Mouse (Mus musculus): ENCODE data around the gene Krtap4-13. TPM values are rescaled to one million over a fixed set of nuclear protein-coding genes. Genes with fewer than 3 reads are reported as not detected.

Krtap4-13 gene
- total and polyA plus RNA-seq, 3 experiments: not detected

GRCm38 (mm10) chr11:99854121-99854520 is 44.4 kb upstream of the Krtap4-13 start:
- Histone ChIP-seq H3K79me2 (ENCODE audit: control insufficient read depth, insufficient read depth, low read length, poor library complexity) (no peaks in the 10 kb centered on the region), H3K4me3 (ENCODE audit: control insufficient read depth in 1 of 2, insufficient read depth in 1 of 2, low read depth in 2 of 2, low read length in 2 of 2) (no peak overlapping the region), H3K36me3 (ENCODE audit: control insufficient read depth in 1 of 2, insufficient read depth in 2 of 2, low read length in 2 of 2) (no peaks in the 10 kb centered on the region), H3K9ac (ENCODE audit: control insufficient read depth, low read depth, low read length, poor library complexity, severe bottlenecking) (no peak overlapping the region), H3K27me3 (ENCODE audit: control insufficient read depth in 1 of 2, insufficient read depth in 2 of 2, low read length in 2 of 2) (no peaks in the 10 kb centered on the region; a peak in 1 of 4 replicates), H3K9me3 (replicated peaks; ENCODE audit: insufficient read depth, low read length) (no peaks in the 10 kb centered on the region), H3K4me1 (ENCODE audit: control insufficient read depth in 1 of 2, insufficient read depth in 2 of 2, low read length in 2 of 2) (no peaks in the 10 kb centered on the region), H3K27ac (ENCODE audit: control insufficient read depth, low read depth, low read length) (no peak overlapping the region)
- TF ChIP-seq MEF2A (IDR thresholded peaks at IDR 0.05; ENCODE audit: extremely low read depth, insufficient replicate concordance, low read depth, low read length, poor library complexity, severe bottlenecking) (no peak), MXI1 (IDR thresholded peaks at IDR 0.05; ENCODE audit: low read depth, low read length) (no peak), MYC (IDR thresholded peaks at IDR 0.05; ENCODE audit: low read depth, low read length) (no peak), CTCF (IDR thresholded peaks at IDR 0.05 in 2 of 3, conservative IDR thresholded peaks at IDR 0.05 in 1 of 3; ENCODE audit: control insufficient read depth in 1 of 3, insufficient read depth in 1 of 3, low read depth in 2 of 3, low read length in 3 of 3, poor library complexity in 1 of 3, severe bottlenecking in 1 of 3) (no peak), ETS1 (IDR thresholded peaks at IDR 0.05; ENCODE audit: low read depth, low read length) (no peak), ZNF384 (IDR thresholded peaks at IDR 0.05; ENCODE audit: low read depth, low read length) (no peak), NELFE (IDR thresholded peaks at IDR 0.05; ENCODE audit: low read depth, low read length) (no peak), SMC3 (IDR thresholded peaks at IDR 0.05; ENCODE audit: low read depth, low read length) (no peak), ZMIZ1 (IDR thresholded peaks at IDR 0.05; ENCODE audit: low read depth, low read length) (no peak), ZKSCAN1 (IDR thresholded peaks at IDR 0.05; ENCODE audit: low read depth, low read length) (no peak), RAD21 (IDR thresholded peaks at IDR 0.05; ENCODE audit: low read depth, low read length) (no peak)
- DNase-seq (ENCODE audit: low read depth, low spot score): no peak

GRCm38 (mm10) chr11:99851508-99851907 is 41.8 kb upstream of the Krtap4-13 start, which contains the start of gene Krtap4-16:
Gene Krtap4-16, minus strand, starts transcription at chr11:99851608.
- DNase-seq (ENCODE audit: low read depth, low spot score): no peak
- Histone ChIP-seq H3K4me1 (ENCODE audit: control insufficient read depth in 1 of 2, insufficient read depth in 2 of 2, low read length in 2 of 2) (no peaks in the 10 kb centered on the region), H3K36me3 (ENCODE audit: control insufficient read depth in 1 of 2, insufficient read depth in 2 of 2, low read length in 2 of 2) (no peaks in the 10 kb centered on the region), H3K4me3 (ENCODE audit: control insufficient read depth in 1 of 2, insufficient read depth in 1 of 2, low read depth in 2 of 2, low read length in 2 of 2) (no peak within 1 kb of the TSS), H3K27me3 (ENCODE audit: control insufficient read depth in 1 of 2, insufficient read depth in 2 of 2, low read length in 2 of 2) (no peaks in the 10 kb centered on the region; a peak in 1 of 4 replicates), H3K9me3 (replicated peaks; ENCODE audit: insufficient read depth, low read length) (no peaks in the 10 kb centered on the region), H3K9ac (ENCODE audit: control insufficient read depth, low read depth, low read length, poor library complexity, severe bottlenecking) (no peak within 1 kb of the TSS), H3K79me2 (ENCODE audit: control insufficient read depth, insufficient read depth, low read length, poor library complexity) (no peaks in the 10 kb centered on the region), H3K27ac (ENCODE audit: control insufficient read depth, low read depth, low read length) (no peak within 1 kb of the TSS)
- TF ChIP-seq USF1 (IDR thresholded peaks at IDR 0.05; ENCODE audit: low read depth, low read length) (no peak), HCFC1 (IDR thresholded peaks at IDR 0.05; ENCODE audit: low read depth, low read length) (no peak)

DNA sequence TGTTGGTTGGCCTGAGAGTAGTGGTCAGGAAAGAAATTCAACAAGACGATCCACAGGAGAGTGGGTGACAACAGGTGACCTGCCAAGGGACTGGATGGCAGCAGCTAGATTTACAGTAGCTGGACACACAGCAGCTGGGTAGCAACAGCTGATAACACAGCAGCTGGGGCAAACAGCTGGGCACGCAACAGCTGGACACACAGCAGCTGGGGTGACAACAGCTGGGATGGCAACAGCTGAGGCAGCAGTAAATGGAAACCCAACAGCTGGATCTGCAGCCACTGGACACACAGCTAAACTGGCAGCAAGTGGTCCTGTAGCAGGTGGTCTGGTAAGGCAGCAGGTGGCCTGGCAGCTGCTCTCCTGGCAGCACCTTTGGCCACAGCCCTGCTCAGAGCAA is 37.1 kb upstream of the Krtap4-13 start:
- Histone ChIP-seq H3K27ac (ENCODE audit: control insufficient read depth, low read depth, low read length) (no peak overlapping the region), H3K4me1 (ENCODE audit: control insufficient read depth in 1 of 2, insufficient read depth in 2 of 2, low read length in 2 of 2) (no peaks in the 10 kb centered on the region), H3K27me3 (ENCODE audit: control insufficient read depth in 1 of 2, insufficient read depth in 2 of 2, low read length in 2 of 2) (no peaks in the 10 kb centered on the region), H3K4me3 (ENCODE audit: control insufficient read depth in 1 of 2, insufficient read depth in 1 of 2, low read depth in 2 of 2, low read length in 2 of 2) (no peak overlapping the region), H3K79me2 (ENCODE audit: control insufficient read depth, insufficient read depth, low read length, poor library complexity) (no peaks in the 10 kb centered on the region), H3K36me3 (ENCODE audit: control insufficient read depth in 1 of 2, insufficient read depth in 2 of 2, low read length in 2 of 2) (no peaks in the 10 kb centered on the region), H3K9me3 (replicated peaks; ENCODE audit: insufficient read depth, low read length) (no peaks in the 10 kb centered on the region), H3K9ac (ENCODE audit: control insufficient read depth, low read depth, low read length, poor library complexity, severe bottlenecking) (no peak overlapping the region)
- DNase-seq (ENCODE audit: low read depth, low spot score): no peak
- TF ChIP-seq MAFK (IDR thresholded peaks at IDR 0.05; ENCODE audit: borderline replicate concordance, low read depth, low read length) (no peak), POLR2AphosphoS2 (IDR thresholded peaks at IDR 0.05; ENCODE audit: low read length) (no peak), ZNF384 (IDR thresholded peaks at IDR 0.05; ENCODE audit: low read depth, low read length) (no peak), CHD2 (IDR thresholded peaks at IDR 0.05; ENCODE audit: low read length) (no peak), POLR2A (IDR thresholded peaks at IDR 0.05; ENCODE audit: control insufficient read depth in 1 of 2, insufficient read depth in 1 of 2, low read depth in 1 of 2, low read length in 2 of 2, poor library complexity in 1 of 2) (no peak), UBTF (IDR thresholded peaks at IDR 0.05; ENCODE audit: borderline replicate concordance, insufficient read depth, low read depth, low read length) (no peak), SIN3A (IDR thresholded peaks at IDR 0.05; ENCODE audit: low read length) (no peak), SMC3 (IDR thresholded peaks at IDR 0.05; ENCODE audit: low read depth, low read length) (no peak), NELFE (IDR thresholded peaks at IDR 0.05; ENCODE audit: low read depth, low read length) (no peak), POLR2AphosphoS5 (IDR thresholded peaks at IDR 0.05; ENCODE audit: borderline replicate concordance, low read depth, low read length) (no peak), MXI1 (IDR thresholded peaks at IDR 0.05; ENCODE audit: low read depth, low read length) (no peak), RAD21 (IDR thresholded peaks at IDR 0.05; ENCODE audit: low read depth, low read length) (no peak), ELF1 (IDR thresholded peaks at IDR 0.05; ENCODE audit: low read depth, low read length) (no peak), USF2 (IDR thresholded peaks at IDR 0.05; ENCODE audit: borderline replicate concordance in 1 of 2, insufficient read depth in 1 of 2, low read depth in 1 of 2, low read length in 2 of 2) (no peak), TAL1 (IDR thresholded peaks at IDR 0.05; ENCODE audit: low read length) (no peak)
